Mouse (Mus musculus): ENCODE measurements around the gene Elf3. TPM values are rescaled to one million over a fixed set of nuclear protein-coding genes. Genes with fewer than 3 reads are reported as not detected.
"Not testable (repeated sequence)": the region's sequence is repeated elsewhere in the genome, so short reads cannot be mapped to it uniquely, and the experiment has no call there.

Elf3 gene
- polyA plus RNA-seq, 1 experiment from 2014 or later: 161 TPM

DNA sequence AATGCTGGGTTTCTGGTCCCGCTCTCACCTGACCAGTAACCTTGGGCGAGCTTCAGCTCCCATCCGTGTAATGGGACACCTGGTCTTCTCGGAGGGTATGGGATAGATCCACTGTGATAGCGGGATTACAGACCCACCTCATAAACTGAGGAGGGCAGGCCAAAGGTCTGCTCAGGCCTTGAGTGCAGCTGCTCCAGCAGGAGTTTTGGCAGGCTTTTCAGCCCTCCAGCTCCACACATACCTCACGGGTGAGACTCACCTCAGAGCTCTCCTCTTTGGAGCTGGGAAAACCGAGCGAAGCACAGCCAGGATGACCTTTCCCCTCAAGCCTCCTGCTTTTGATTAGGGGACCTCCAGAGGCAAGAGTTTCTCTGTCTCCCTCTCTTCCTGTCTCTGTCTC, 7.0 kb downstream of the Elf3 start:
- Histone ChIP-seq H3K4me3 (replicated peaks; ENCODE audit: low read length) (no peak overlapping the region), H3K9ac (ENCODE audit: low read length) (no peak overlapping the region), H3K4me1 (ENCODE audit: control insufficient read depth, insufficient read depth, low read length) (peaks cover 6% of the 10 kb centered on the region; the same call in 1 of the 2 replicates), H3K27ac (ENCODE audit: low read length) (peak overlapping the region; percentile 82), H3K27me3 (ENCODE audit: control insufficient read depth, insufficient read depth, low read length) (no peaks in the 10 kb centered on the region), H3K9me3 (replicated peaks; ENCODE audit: control insufficient read depth, low read length) (no peaks in the 10 kb centered on the region), H3K4me2 (ENCODE audit: low read depth, low read length) (no peak overlapping the region), H3K36me3 (ENCODE audit: control insufficient read depth, insufficient read depth, low read length) (no peaks in the 10 kb centered on the region)
- 77% methylated on average over 8 of the region's 8 CpGs for WGBS
- no peak for ATAC-seq (ENCODE audit: insufficient read depth, low FRiP score)

- no peaks in the 10 kb centered on the region for H3K36me3 ChIP-seq (ENCODE audit: control insufficient read depth, insufficient read depth, low read length)
- H3K9ac ChIP-seq (ENCODE audit: low read length): no peak overlapping the region
- no peak overlapping the region for H3K4me2 ChIP-seq (ENCODE audit: low read depth, low read length)
- H3K4me1 ChIP-seq (ENCODE audit: control insufficient read depth, insufficient read depth, low read length): peaks cover 6% of the 10 kb centered on the region; the same call in 1 of the 2 replicates
- no peak overlapping the region for H3K4me3 ChIP-seq (replicated peaks; ENCODE audit: low read length)
- H3K27ac ChIP-seq (ENCODE audit: low read length): peak overlapping the region; percentile 82
- 36% methylated on average over 3 of the region's 3 CpGs for WGBS
- no peaks in the 10 kb centered on the region for H3K9me3 ChIP-seq (replicated peaks; ENCODE audit: control insufficient read depth, low read length)
- no peaks in the 10 kb centered on the region for H3K27me3 ChIP-seq (ENCODE audit: control insufficient read depth, insufficient read depth, low read length)
- peak; percentile 90 for ATAC-seq (ENCODE audit: insufficient read depth, low FRiP score)
These were observed 7.7 kb downstream of the Elf3 start for GRCm38 (mm10) chr1:135250706-135251105.

DNA sequence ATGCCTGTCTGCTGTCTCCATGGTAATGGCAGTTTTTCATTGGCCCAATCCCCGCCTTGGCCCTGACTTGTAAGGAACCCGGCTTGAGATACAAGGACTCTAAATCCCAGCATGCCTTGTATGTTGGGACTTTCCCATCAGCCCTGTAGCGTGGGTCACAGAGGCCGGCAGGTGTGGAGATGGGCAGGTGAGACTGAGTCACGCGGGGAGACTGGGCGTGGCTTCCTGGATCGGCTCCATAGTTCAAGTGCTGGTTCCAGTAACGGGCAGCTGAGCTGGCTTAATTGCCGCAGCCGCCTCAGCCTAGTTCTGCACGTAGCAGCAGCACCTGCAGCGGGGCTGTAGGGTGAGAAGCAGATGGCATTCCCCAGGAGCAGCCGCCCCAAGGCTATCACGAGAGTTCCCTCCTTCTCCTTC, 9.9 kb downstream of the Elf3 start:
- 4% methylated on average over 15 of the region's 15 CpGs for WGBS
- Histone ChIP-seq H3K36me3 (ENCODE audit: control insufficient read depth, insufficient read depth, low read length) (no peaks in the 10 kb centered on the region), H3K4me2 (ENCODE audit: low read depth, low read length) (peak overlapping the region; percentile 27), H3K4me1 (ENCODE audit: control insufficient read depth, insufficient read depth, low read length) (peaks cover 6% of the 10 kb centered on the region; the same call in 1 of the 2 replicates), H3K27me3 (ENCODE audit: control insufficient read depth, insufficient read depth, low read length) (no peaks in the 10 kb centered on the region), H3K9me3 (replicated peaks; ENCODE audit: control insufficient read depth, low read length) (no peaks in the 10 kb centered on the region), H3K9ac (ENCODE audit: low read length) (peak overlapping the region; percentile 19; the same call in 1 of the 2 replicates), H3K27ac (ENCODE audit: low read length) (peak overlapping the region; percentile 61), H3K4me3 (replicated peaks; ENCODE audit: low read length) (peak overlapping the region; percentile 12)
- ATAC-seq (ENCODE audit: insufficient read depth, low FRiP score): peak; percentile 83

DNA sequence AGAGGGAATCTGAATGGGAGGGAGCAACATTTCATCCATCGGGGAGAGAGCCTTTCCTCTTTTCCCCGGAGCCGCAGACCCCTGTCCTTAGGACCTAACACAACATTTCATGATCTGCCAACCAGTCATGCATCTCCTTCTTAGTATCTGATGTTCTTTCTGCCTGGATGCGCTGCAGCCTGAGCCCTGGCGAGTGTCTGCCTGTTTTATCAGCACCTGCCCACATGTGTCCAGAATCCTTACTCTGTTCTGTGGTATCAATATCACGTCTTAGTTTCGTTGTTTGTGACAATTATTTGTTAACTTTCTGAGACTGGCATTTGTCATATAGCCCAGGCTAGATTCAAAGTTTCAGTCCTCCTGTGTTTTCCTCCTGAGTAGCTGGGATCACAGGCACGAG, 14.4 kb downstream of the Elf3 start:
- ATAC-seq (ENCODE audit: insufficient read depth, low FRiP score): no peak
- 78% methylated on average over 8 of the region's 8 CpGs for WGBS
- Histone ChIP-seq H3K4me3 (replicated peaks; ENCODE audit: low read length) (no peak overlapping the region), H3K4me2 (ENCODE audit: low read depth, low read length) (no peak overlapping the region), H3K36me3 (ENCODE audit: control insufficient read depth, insufficient read depth, low read length) (no peaks in the 10 kb centered on the region), H3K4me1 (ENCODE audit: control insufficient read depth, insufficient read depth, low read length) (no peaks in the 10 kb centered on the region), H3K9me3 (replicated peaks; ENCODE audit: control insufficient read depth, low read length) (no peaks in the 10 kb centered on the region), H3K27ac (ENCODE audit: low read length) (no peak overlapping the region), H3K9ac (ENCODE audit: low read length) (no peak overlapping the region), H3K27me3 (ENCODE audit: control insufficient read depth, insufficient read depth, low read length) (no peaks in the 10 kb centered on the region)

DNA sequence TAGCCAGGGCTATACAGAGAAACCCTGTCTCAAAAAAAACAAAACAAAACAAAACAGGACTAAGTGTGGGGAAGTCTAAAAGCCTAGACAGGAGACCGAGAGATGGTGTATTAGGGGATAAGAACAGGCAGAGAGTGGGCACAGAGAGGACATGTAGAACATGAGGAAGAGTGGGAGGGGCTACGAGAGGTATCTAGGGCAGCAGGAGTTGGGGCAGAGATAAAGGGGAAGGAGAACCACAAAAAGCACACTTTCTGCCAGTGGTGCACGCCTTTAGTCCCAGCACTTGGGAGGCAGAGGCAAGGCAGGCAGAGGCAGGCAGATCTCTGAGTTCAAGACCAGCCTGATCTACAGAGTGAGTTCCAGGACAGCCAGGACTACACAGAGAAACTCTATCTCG, 18.2 kb downstream of the Elf3 start:
- H3K4me1 ChIP-seq (ENCODE audit: control insufficient read depth, insufficient read depth, low read length); ATAC-seq (ENCODE audit: insufficient read depth, low FRiP score); H3K4me3 ChIP-seq (replicated peaks; ENCODE audit: low read length); H3K9me3 ChIP-seq (replicated peaks; ENCODE audit: control insufficient read depth, low read length); H3K4me2 ChIP-seq (ENCODE audit: low read depth, low read length); H3K36me3 ChIP-seq (ENCODE audit: control insufficient read depth, insufficient read depth, low read length); H3K27me3 ChIP-seq (ENCODE audit: control insufficient read depth, insufficient read depth, low read length); H3K27ac ChIP-seq (ENCODE audit: low read length); H3K9ac ChIP-seq (ENCODE audit: low read length): not testable (repeated sequence)
- 87% methylated on average over 4 of the region's 4 CpGs for WGBS

GRCm38 (mm10) chr1:135237131-135237851, 21.1 kb downstream of the Elf3 start:
- Histone ChIP-seq H3K4me1 (ENCODE audit: control insufficient read depth, insufficient read depth, low read length) (peaks cover 5% of the 10 kb centered on the region), H3K4me3 (replicated peaks; ENCODE audit: low read length) (no peak overlapping the region), H3K4me2 (ENCODE audit: low read depth, low read length) (no peak overlapping the region), H3K27me3 (ENCODE audit: control insufficient read depth, insufficient read depth, low read length) (no peaks in the 10 kb centered on the region), H3K36me3 (ENCODE audit: control insufficient read depth, insufficient read depth, low read length) (no peaks in the 10 kb centered on the region), H3K9me3 (replicated peaks; ENCODE audit: control insufficient read depth, low read length) (no peaks in the 10 kb centered on the region), H3K9ac (ENCODE audit: low read length) (no peak overlapping the region; the same call in 1 of the 2 replicates), H3K27ac (ENCODE audit: low read length) (peak overlapping the region; percentile 66; the same call in 1 of the 2 replicates)
- 57% methylated on average over 12 of the region's 12 CpGs for WGBS
- 0 out of 2 replicates have a peak, but pooled peaks have one; percentile 65 for ATAC-seq (ENCODE audit: insufficient read depth, low FRiP score)

- Histone ChIP-seq H3K36me3 (ENCODE audit: control insufficient read depth, insufficient read depth, low read length) (no peaks in the 10 kb centered on the region), H3K27me3 (ENCODE audit: control insufficient read depth, insufficient read depth, low read length) (no peaks in the 10 kb centered on the region), H3K4me2 (ENCODE audit: low read depth, low read length) (no peak overlapping the region), H3K4me1 (ENCODE audit: control insufficient read depth, insufficient read depth, low read length) (peaks cover 5% of the 10 kb centered on the region), H3K4me3 (replicated peaks; ENCODE audit: low read length) (no peak overlapping the region), H3K9ac (ENCODE audit: low read length) (no peak overlapping the region; the same call in 1 of the 2 replicates), H3K9me3 (replicated peaks; ENCODE audit: control insufficient read depth, low read length) (no peaks in the 10 kb centered on the region), H3K27ac (ENCODE audit: low read length) (peak overlapping the region; percentile 78)
- WGBS: 73% methylated on average over 12 of the region's 12 CpGs
- peak; percentile 80 for ATAC-seq (ENCODE audit: insufficient read depth, low FRiP score)
These were observed 23.6 kb downstream of the Elf3 start for GRCm38 (mm10) chr1:135234771-135235170.

GRCm38 (mm10) chr1:135233961-135234360, 24.4 kb downstream of the Elf3 start:
- 80% methylated on average over 6 of the region's 6 CpGs for WGBS
- H3K4me3 ChIP-seq (replicated peaks; ENCODE audit: low read length): no peak overlapping the region
- H3K4me1 ChIP-seq (ENCODE audit: control insufficient read depth, insufficient read depth, low read length): peaks cover 5% of the 10 kb centered on the region
- H3K36me3 ChIP-seq (ENCODE audit: control insufficient read depth, insufficient read depth, low read length): no peaks in the 10 kb centered on the region
- no peaks in the 10 kb centered on the region for H3K9me3 ChIP-seq (replicated peaks; ENCODE audit: control insufficient read depth, low read length)
- H3K27ac ChIP-seq (ENCODE audit: low read length): peak overlapping the region; percentile 78; the same call in 1 of the 2 replicates
- no peak overlapping the region for H3K4me2 ChIP-seq (ENCODE audit: low read depth, low read length)
- no peak overlapping the region for H3K9ac ChIP-seq (ENCODE audit: low read length)
- H3K27me3 ChIP-seq (ENCODE audit: control insufficient read depth, insufficient read depth, low read length): no peaks in the 10 kb centered on the region
- ATAC-seq (ENCODE audit: insufficient read depth, low FRiP score): no peak

DNA sequence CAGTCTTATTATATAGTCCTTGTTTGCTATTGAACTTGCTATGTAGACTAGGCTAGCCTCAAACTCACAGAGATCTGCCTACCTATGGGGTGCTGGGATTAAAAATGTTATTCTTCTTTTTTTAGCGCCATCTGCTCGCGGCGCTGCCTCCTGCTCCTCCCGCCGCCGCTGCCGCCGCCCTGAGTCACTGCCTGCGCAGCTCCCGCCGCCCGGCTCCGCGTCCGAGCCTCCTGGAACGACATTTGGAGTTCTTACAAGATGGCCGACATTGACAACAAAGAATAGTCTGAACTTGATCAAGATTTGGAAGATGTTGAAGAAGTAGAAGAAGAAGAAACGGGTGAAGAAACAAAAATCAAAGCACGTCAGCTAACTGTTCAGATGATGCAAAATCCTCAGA, 26.5 kb downstream of the Elf3 start:
- ATAC-seq (ENCODE audit: insufficient read depth, low FRiP score); H3K27me3 ChIP-seq (ENCODE audit: control insufficient read depth, insufficient read depth, low read length): not testable (repeated sequence)
- WGBS: 75% methylated on average over 20 of the region's 20 CpGs

More for the DNA sequence above, 26.5 kb downstream of the Elf3 start:
- H3K4me2 ChIP-seq (ENCODE audit: low read depth, low read length); H3K4me1 ChIP-seq (ENCODE audit: control insufficient read depth, insufficient read depth, low read length); H3K9ac ChIP-seq (ENCODE audit: low read length); H3K9me3 ChIP-seq (replicated peaks; ENCODE audit: control insufficient read depth, low read length); H3K36me3 ChIP-seq (ENCODE audit: control insufficient read depth, insufficient read depth, low read length); H3K4me3 ChIP-seq (replicated peaks; ENCODE audit: low read length); H3K27ac ChIP-seq (ENCODE audit: low read length): not testable (repeated sequence)
